ENCODE assay signal across 35 mouse cellular contexts in genomic region chr7:16178114-16178513, GRCm38 (mm10). TPM values are rescaled to one million over a fixed set of nuclear protein-coding genes. Genes with fewer than 3 reads are reported as not detected.
"Had no signal": no experiment of that assay in that cellular context is flagged by ENCODE, and none has a peak within 500 bp of the region (broad histone marks: within the 10 kb centered on the region; RNA-seq: fewer than 3 reads in every experiment).

No protein-coding gene starts in this region.

- H3K9ac ChIP-seq: heart, embryonic 12.5 days; heart, embryonic 13.5 days; heart, embryonic 15.5 days; hindbrain, embryonic 12.5 days; hindbrain, embryonic 15.5 days; intestine, embryonic 15.5 days; kidney, embryonic 15.5 days had no signal

- H3K9me3 ChIP-seq: heart, embryonic 10.5 days; heart, embryonic 12.5 days; heart, embryonic 13.5 days; heart, embryonic 15.5 days; hindbrain, embryonic 10.5 days; hindbrain, embryonic 12.5 days; hindbrain, embryonic 15.5 days; intestine, embryonic 15.5 days; kidney, embryonic 15.5 days had no signal

- H3K27ac ChIP-seq: heart, embryonic 10.5 days; heart, embryonic 13.5 days; heart, embryonic 15.5 days; hindbrain, embryonic 10.5 days; hindbrain, embryonic 12.5 days; hindbrain, embryonic 15.5 days; hindbrain, postnatal 0 days; intestine, embryonic 15.5 days; kidney, embryonic 15.5 days; kidney, postnatal 0 days; layer of hippocampus, adult 2 months; left cerebral cortex, adult 2 months had no signal

- H3K27me3 ChIP-seq: hindbrain, embryonic 15.5 days; intestine, embryonic 15.5 days had no signal

- ATAC-seq: hindbrain, embryonic 16.5 days; hindbrain, postnatal 0 days; inflammation-experienced regulatory T-cells, adult 6 months; intestine, embryonic 15.5 days; intestine, embryonic 16.5 days; intestine, postnatal 0 days had no signal

- H3K4me3 ChIP-seq: heart, embryonic 10.5 days; heart, embryonic 12.5 days; heart, embryonic 13.5 days; heart, embryonic 15.5 days; hindbrain, embryonic 12.5 days; hindbrain, embryonic 15.5 days; intestine, embryonic 15.5 days; kidney, embryonic 15.5 days; layer of hippocampus, adult 2 months; left cerebral cortex, adult 2 months had no signal

- H3K4me2 ChIP-seq: heart, embryonic 11.5 days; heart, embryonic 12.5 days; heart, embryonic 13.5 days; heart, embryonic 15.5 days; hindbrain, embryonic 12.5 days; hindbrain, embryonic 15.5 days; intestine, embryonic 15.5 days; kidney, embryonic 15.5 days had no signal

- DNase-seq: heart, postnatal 10 days; heart, postnatal 14 days; heart, postnatal 36 days; heart, postnatal 4 days; kidney, adult 11 months; kidney, adult 18-20 months; kidney, adult 2 months; kidney, adult 8-10 months; kidney, adult 9 months; kidney, postnatal 10 days; kidney, postnatal 14 days; kidney, postnatal 25 days; kidney, postnatal 36 days; kidney, postnatal 4 days; layer of hippocampus, adult 9-11 months; layer of hippocampus, postnatal 36 days had no signal

RNA-seq across cellular contexts. Expression of gene Slc8a2, which starts 48.5 kb away (rescaled TPM):
- total RNA-seq: hematopoietic stem cell, adult 5-6 weeks had no signal
- polyA plus RNA-seq: inflammation-experienced regulatory T-cells, adult 6 months had no signal
